Mouse (Mus musculus) forebrain, embryonic 14.5 days (tissue): ENCODE data around the gene Nedd8. TPM values are rescaled to one million over a fixed set of nuclear protein-coding genes. Genes with fewer than 3 reads are reported as not detected.
A peak's percentile ranks its signal among the peaks of the same experiment; 100 is the strongest.

Experiments
- ATAC-seq: fragments of 200-750 bp; cut with Nextera tagmentation; 2 replicates; pipeline ENCODE4 v1.8.0; 2017; ENCODE audit warnings: mild to moderate bottlenecking, moderate library complexity
- DNase-seq: peaks from one replicate; pipeline ENCODE4 v3.0.0-alpha.2; 2015; ENCODE audit warnings: low spot score
- H3K27ac ChIP-seq: fragments of 300-500 bp; sonication (generic); 2 replicates; pipeline ENCODE4 v1.5.1; 2014; ENCODE audit warnings: low read depth, mild to moderate bottlenecking, control low read depth, low read length, moderate library complexity
- H3K27me3 ChIP-seq: fragments of 300-500 bp; sonication (generic); replicated peaks from 2 replicates; pipeline ENCODE4 v1.6.1; 2014; ENCODE audit warnings: low read length, control low read depth, mixed read lengths; ENCODE audit not compliant: control insufficient read depth, insufficient read depth
- H3K36me3 ChIP-seq: fragments of 300-500 bp; sonication (generic); 2 replicates; pipeline ENCODE4 v1.6.1; 2014; ENCODE audit warnings: low read length, control low read depth; ENCODE audit not compliant: control insufficient read depth, insufficient read depth
- H3K4me1 ChIP-seq: fragments of 300-500 bp; sonication (generic); 2 replicates; pipeline ENCODE4 v1.6.1; 2014; ENCODE audit warnings: antibody characterized with exemption, low read length, control low read depth; ENCODE audit not compliant: control insufficient read depth, insufficient read depth
- H3K4me2 ChIP-seq: fragments of 300-500 bp; sonication (generic); 2 replicates; pipeline ENCODE4 v1.6.1; 2014; ENCODE audit warnings: mild to moderate bottlenecking, control low read depth, low read length
- H3K4me3 ChIP-seq: fragments of 300-500 bp; sonication (generic); 2 replicates; pipeline ENCODE4 v1.5.1; 2014; ENCODE audit warnings: low read depth, low read length, control low read depth
- H3K9ac ChIP-seq: fragments of 300-500 bp; sonication (generic); 2 replicates; pipeline ENCODE4 v1.6.1; 2014; ENCODE audit warnings: mild to moderate bottlenecking, low read length, control low read depth, moderate library complexity
- H3K9me3 ChIP-seq: fragments of 300-500 bp; sonication (generic); replicated peaks from 2 replicates; pipeline ENCODE4 v1.6.1; 2016; ENCODE audit warnings: low read length, control low read depth, mixed read lengths; ENCODE audit not compliant: control insufficient read depth
- WGBS: fragments of 180-500 bp; shearing (Covaris S2); extraction: QIAGEN DNeasy Blood & Tissue Kit; methylation state at CpG from one replicate; pipeline ENCODE4 v1.1.7; 2014; 5-methylcytosine and 5-hydroxymethylcytosine counted together
- polyA plus RNA-seq: library from polyadenylated mRNA; unstranded; fragments of >200 nt; fragmentation: Nextera tagmentation; extraction: Ambion mirVana; gene quantifications from 2 replicates; pipeline ENCODE4 v1.2.1, GENCODE M21; 2014

Gene Nedd8
- polyA plus RNA-seq, 1 experiment from 2014 or later: 707 TPM

DNA sequence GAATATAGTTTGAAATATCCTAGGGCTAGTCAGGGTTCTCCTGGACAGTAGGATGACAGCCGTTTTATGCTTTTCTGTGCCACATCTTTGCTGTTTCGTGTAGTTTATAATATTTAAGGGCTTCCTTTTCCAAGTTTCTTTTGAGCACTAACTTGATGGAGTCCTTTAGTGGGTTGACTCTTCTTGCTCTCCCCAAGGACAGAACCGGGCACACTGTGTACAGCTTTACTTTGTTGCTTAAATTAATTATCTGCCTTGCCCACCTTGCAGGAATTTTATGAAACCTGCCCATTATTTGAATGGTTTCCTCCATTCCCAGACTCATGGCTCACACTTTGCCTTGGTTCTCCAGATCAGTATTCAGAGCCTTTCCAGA lies 10.2 kb upstream of the Nedd8 start:
- H3K27ac ChIP-seq: no peak overlapping the region
- ATAC-seq: no peak; the same call in 1 of the 2 replicates
- no peak for DNase-seq
- H3K27me3 ChIP-seq: no peaks in the 10 kb centered on the region
- H3K9me3 ChIP-seq: no peaks in the 10 kb centered on the region
- WGBS: 16% methylated on average over 3 of the region's 3 CpGs
- peak overlapping the region; percentile 89 for H3K4me2 ChIP-seq
- peaks cover 3% of the 10 kb centered on the region; the same call in 1 of the 2 replicates for H3K4me1 ChIP-seq
- H3K9ac ChIP-seq: peak overlapping the region; percentile 77; the same call in 1 of the 2 replicates
- H3K36me3 ChIP-seq: peaks cover 33% of the 10 kb centered on the region
- H3K4me3 ChIP-seq: peak overlapping the region; percentile 70

DNA sequence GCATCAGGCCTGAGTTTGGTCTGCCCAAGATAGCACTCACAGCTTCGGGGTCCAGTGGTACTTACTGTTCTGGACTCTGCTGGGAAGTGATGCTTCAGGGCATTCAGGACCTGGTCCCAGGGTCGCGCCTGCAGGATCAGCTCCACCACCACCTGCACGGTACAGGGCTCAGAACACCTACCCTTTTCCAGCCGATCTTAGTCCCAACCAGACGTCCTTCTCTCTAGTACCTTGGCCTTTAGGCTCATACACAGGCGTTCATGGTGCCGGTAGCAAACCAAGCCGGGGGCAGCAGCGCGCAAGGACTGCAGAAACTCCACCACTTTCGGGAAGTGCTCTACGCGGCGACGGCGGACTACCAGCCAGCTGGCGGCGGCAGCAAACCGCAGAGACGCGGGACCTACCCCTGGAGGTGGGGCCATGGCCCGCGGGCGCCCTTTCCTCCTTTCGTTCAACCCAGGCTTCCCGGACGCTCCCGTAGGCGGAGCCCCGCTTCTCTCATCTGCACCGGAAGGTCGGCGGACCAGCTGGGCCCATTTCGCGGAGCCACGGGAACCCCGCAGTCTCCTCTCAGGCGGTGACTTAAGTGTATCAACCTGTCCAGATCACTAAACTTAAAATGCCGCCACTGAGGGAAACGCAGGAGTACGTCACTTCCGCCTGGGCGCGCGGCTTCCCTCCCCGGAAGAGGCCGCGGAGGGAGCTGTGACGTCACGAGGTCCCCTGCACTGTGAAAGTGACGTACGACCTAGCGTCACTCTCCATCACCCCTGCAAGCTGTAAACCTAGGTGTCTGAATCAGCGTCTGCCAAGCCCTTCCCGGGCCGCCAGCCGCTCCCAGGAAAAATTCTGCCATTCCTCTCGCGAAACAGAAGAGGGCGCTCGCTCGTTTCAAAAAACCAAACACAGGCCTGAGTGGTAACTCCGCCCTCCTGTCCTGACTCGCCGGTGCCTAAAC lies 9.5 kb upstream of the Nedd8 start, which contains the start of gene Tinf2:
TSS of gene Tinf2 (minus strand) at position 661 of the 958 bp plus-strand sequence.
- Histone ChIP-seq H3K4me2 (peak within 1 kb of the TSS; percentile 89), H3K4me1 (peaks cover 3% of the 10 kb centered on the region; the same call in 1 of the 2 replicates), H3K4me3 (peak within 1 kb of the TSS; percentile 70), H3K9ac (peak within 1 kb of the TSS; percentile 77), H3K36me3 (peaks cover 40% of the 10 kb centered on the region), H3K27ac (peak within 1 kb of the TSS; percentile 77), H3K27me3 (no peaks in the 10 kb centered on the region), H3K9me3 (no peaks in the 10 kb centered on the region)
- peak; percentile 98 for DNase-seq
- ATAC-seq: peak; percentile 98
- under 1% methylated on average over 66 of the region's 66 CpGs for WGBS

DNA sequence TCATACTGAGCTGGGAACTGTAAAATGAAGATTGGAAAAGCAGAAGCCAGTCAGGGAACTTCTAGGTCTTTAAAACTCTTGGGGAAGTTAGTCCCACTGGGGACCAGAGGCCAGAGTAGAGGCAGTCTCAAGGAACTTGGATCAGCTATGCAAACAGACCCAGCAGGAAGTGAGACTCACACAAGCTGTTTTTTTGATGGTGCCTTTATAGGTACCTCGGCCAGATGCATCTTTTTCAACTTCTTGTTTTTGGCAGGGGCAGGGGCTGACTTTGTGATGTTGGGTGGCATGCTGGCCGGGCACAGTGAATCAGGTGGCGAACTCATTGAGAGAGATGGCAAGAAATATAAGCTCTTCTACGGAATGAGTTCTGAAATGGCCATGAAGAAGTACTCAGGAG lies 5.7 kb upstream of the Nedd8 start:
- Histone ChIP-seq H3K27me3 (no peaks in the 10 kb centered on the region), H3K27ac (no peak overlapping the region), H3K9me3 (no peaks in the 10 kb centered on the region), H3K4me1 (peaks cover 7% of the 10 kb centered on the region), H3K4me3 (no peak overlapping the region), H3K9ac (no peak overlapping the region), H3K36me3 (peaks cover 49% of the 10 kb centered on the region), H3K4me2 (no peak overlapping the region)
- ATAC-seq (no peak), DNase-seq (no peak)
- 81% methylated on average over 4 of the region's 4 CpGs for WGBS

DNA sequence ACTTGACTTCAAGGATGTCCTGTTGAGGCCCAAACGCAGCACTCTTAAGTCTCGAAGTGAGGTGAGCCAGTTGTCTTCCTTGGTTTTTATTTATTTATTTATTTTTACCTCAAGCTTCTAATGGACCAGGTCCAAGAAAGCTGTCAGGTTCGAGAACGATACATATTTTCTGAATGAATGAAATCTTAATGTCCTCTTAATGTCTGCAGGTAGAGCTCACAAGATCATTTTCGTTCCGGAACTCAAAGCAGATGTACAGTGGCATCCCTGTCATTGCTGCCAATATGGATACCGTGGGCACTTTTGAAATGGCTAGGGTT lies 777 bp upstream of the Nedd8 start:
- H3K27ac ChIP-seq: no peak overlapping the region

DNA sequence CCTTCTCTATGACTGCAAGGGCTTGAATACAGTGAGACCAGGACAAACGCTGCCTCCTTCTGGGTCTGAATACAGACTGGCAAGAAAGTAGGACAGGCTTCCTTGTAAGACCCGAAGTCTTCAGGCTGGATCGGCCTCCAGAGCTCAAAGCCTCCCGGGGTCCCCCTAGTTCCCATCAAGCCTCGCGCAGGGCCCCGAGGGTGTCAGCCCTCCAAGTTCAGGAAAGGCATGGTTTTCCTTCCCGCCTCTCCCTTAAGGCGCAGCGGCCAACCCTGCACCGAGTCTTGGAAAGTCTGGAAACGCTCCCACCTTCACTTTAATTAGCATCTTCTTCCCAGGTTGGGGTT lies 465 bp downstream of the Nedd8 start:
- Histone ChIP-seq H3K4me2 (peak overlapping the region; percentile 96), H3K27me3 (no peaks in the 10 kb centered on the region), H3K9ac (peak overlapping the region; percentile 81), H3K36me3 (peaks cover 25% of the 10 kb centered on the region), H3K9me3 (no peaks in the 10 kb centered on the region), H3K4me3 (peak overlapping the region; percentile 86), H3K27ac (peak overlapping the region; percentile 70; the same call in 1 of the 2 replicates), H3K4me1 (peaks cover 16% of the 10 kb centered on the region)
- under 1% methylated on average over 12 of the region's 12 CpGs for WGBS
- ATAC-seq (peak; percentile 63), DNase-seq (no peak)

More for the DNA sequence above, 777 bp upstream of the Nedd8 start:
- peaks cover 34% of the 10 kb centered on the region for H3K36me3 ChIP-seq
- peak overlapping the region; percentile 86 for H3K4me3 ChIP-seq
- DNase-seq: no peak
- no peak for ATAC-seq
- H3K9ac ChIP-seq: peak overlapping the region; percentile 81
- no peaks in the 10 kb centered on the region for H3K9me3 ChIP-seq
- no peaks in the 10 kb centered on the region for H3K27me3 ChIP-seq
- H3K4me1 ChIP-seq: peaks cover 16% of the 10 kb centered on the region
- WGBS: 87% methylated on average over 7 of the region's 7 CpGs
- H3K4me2 ChIP-seq: peak overlapping the region; percentile 96

DNA sequence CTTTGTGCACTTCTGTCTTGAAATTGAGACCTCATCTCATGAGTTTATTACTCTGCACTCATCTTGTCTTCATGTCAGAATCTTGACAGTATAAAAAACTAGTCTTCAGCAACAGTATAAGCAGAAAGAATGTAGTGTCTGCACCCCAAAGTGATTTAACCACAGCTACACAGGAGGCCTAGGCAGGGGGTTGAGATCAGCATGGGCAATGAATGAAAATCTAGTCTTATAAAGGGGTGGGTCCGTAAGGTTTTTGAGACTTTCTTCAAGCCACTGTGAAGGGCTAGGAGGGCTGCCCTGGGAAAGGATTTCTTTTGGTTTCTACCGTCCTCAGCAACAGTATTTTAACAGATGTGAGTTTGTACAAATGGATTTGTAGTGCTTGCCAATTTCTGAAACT lies 11.3 kb downstream of the Nedd8 start:
- 20% methylated on average over 2 of the region's 2 CpGs for WGBS
- H3K4me2 ChIP-seq: peak overlapping the region; percentile 65
- no peaks in the 10 kb centered on the region for H3K4me1 ChIP-seq
- no peaks in the 10 kb centered on the region for H3K27me3 ChIP-seq
- no peak for DNase-seq
- H3K9me3 ChIP-seq: no peaks in the 10 kb centered on the region
- H3K27ac ChIP-seq: no peak overlapping the region; the same call in 1 of the 2 replicates
- peak; percentile 45 for ATAC-seq
- H3K36me3 ChIP-seq: peaks cover 26% of the 10 kb centered on the region
- H3K9ac ChIP-seq: no peak overlapping the region
- H3K4me3 ChIP-seq: peak overlapping the region; percentile 54; the same call in 1 of the 2 replicates

DNA sequence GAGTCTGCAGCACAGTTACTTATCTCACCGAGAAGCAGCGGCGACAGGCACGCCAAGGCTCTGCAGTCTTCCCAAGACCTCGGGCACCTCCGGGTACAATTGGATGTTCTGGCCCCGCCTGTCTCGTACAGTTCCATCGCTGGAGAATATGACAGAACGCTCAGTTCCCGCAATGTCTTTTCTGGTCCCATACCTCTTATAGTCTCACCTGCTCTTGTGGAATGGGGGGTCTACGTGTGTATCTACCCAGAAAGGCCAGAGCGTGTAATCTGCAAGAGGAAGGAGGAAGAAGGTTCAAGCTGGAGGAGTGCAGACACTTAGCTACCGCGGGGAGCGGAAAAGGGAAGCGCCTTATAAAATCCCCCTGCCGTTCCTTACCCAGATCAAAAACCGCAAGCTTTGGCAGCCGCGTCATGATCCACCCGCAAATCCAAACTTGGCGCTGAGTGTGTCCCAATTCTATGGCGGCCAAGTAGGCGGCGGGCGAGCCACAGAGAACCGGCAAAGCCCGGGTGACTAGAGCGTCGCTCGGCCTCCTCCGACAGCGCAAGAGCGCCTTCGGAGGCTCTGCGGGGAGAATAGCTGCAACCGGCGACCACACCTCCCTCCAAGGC lies 11.9 kb downstream of the Nedd8 start, which contains the start of gene Mdp1:
TSS of gene Mdp1 (minus strand) at position 549 of the 614 bp plus-strand sequence.
- no peaks in the 10 kb centered on the region for H3K4me1 ChIP-seq
- H3K27me3 ChIP-seq: no peaks in the 10 kb centered on the region
- WGBS: under 1% methylated on average over 39 of the region's 39 CpGs
- DNase-seq (peak; percentile 94), ATAC-seq (peak; percentile 96)
- H3K27ac ChIP-seq: peak within 1 kb of the TSS; percentile 45
- H3K36me3 ChIP-seq: peaks cover 26% of the 10 kb centered on the region
- peak within 1 kb of the TSS; percentile 78 for H3K9ac ChIP-seq
- H3K9me3 ChIP-seq: no peaks in the 10 kb centered on the region
- H3K4me2 ChIP-seq: peak within 1 kb of the TSS; percentile 65
- H3K4me3 ChIP-seq: peak within 1 kb of the TSS; percentile 54

DNA sequence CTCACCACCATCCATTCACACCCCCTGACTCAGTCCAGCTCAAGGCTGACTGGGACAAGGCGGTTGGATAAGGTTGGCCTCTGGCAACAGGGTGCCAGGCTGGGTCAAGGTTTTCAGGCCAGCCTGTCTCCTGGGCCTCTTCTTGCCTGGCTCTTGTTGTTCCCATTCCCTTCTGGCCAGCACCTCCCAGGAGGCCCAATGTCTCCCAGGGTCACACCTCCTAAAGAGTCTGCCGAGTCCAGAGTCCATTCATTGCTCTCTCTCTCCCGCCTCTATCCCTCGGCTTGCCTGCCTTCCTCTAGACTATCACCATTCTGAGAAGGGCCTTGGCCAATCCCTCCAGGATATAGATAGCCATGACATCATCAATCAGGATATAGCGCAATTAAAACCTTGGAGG lies 13.9 kb downstream of the Nedd8 start:
- H3K4me3 ChIP-seq: no peak overlapping the region
- H3K9ac ChIP-seq: no peak overlapping the region
- H3K4me2 ChIP-seq: no peak overlapping the region
- DNase-seq (no peak), ATAC-seq (no peak)
- H3K27ac ChIP-seq: no peak overlapping the region
- H3K4me1 ChIP-seq: no peaks in the 10 kb centered on the region
- WGBS: 92% methylated on average over 5 of the region's 5 CpGs
- no peaks in the 10 kb centered on the region for H3K27me3 ChIP-seq
- peaks cover 18% of the 10 kb centered on the region for H3K36me3 ChIP-seq
- H3K9me3 ChIP-seq: no peaks in the 10 kb centered on the region
